Comparison of ENCODE assay signal across 7 mouse cellular contexts in the genomic region with DNA sequence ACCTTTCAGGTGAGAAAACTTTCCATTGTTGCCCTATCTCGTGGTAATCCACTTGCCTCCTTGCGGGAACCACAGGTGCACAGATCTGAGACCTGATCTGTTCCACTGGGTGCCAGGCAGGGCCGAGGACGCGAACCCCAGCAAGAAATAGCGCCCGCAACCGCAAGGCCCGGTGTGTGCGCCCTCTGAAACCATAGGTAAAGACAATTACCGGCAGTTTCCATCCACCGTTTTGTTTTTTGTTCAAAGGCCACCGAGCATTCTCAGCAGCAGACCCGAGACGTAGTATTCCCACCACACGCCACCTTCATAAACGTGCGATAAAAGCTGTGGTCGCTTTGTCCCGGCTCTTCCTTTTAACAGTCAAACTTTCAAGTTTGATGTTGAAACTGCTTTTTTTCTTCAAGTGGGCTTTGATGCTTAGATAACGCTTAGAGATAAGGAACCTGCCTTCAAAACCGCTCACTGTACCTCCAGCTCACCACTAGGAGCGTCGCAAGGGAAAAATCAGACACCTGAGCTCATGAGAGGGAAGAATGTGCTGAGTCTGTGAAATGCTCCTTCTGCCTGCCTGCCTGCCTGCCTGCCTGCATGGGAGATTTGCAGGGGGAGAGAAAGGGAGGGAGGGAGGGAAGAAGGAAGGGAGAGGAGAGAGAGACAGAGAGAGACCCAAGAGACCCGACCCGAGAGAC. TPM values are rescaled to one million over a fixed set of nuclear protein-coding genes. Genes with fewer than 3 reads are reported as not detected.
A peak's percentile ranks its signal among the peaks of the same experiment; 100 is the strongest.
DNase-seq lines count a peak whose midpoint lies in the region; ATAC-seq and TF ChIP-seq lines count a peak whose summit lies in the region.

No protein-coding gene starts in this region.

- intact Hi-C loops in left cerebral cortex, postnatal 14 days (cut with DNase I), result no loop called here

- 0 out of 4 replicates have a peak, but pooled peaks cover 0 to 2% of the 10 kb centered on the region in 2 experiments for H3K4me1 ChIP-seq in liver, embryonic 14.5 days (replicated peaks; ENCODE audit: control insufficient read depth in 2 of 2, insufficient read depth in 2 of 2, low read length in 1 of 2)
- peaks cover 41% of the 10 kb centered on the region for H3K4me1 ChIP-seq in embryonic facial prominence, embryonic 10.5 days
- H3K4me1 ChIP-seq in limb, embryonic 13.5 days, result peaks cover 17% of the 10 kb centered on the region; the same call in 1 of the 2 replicates
- H3K4me1 ChIP-seq in stomach, embryonic 14.5 days (ENCODE audit: control insufficient read depth, insufficient read depth, low read length), result no peaks in the 10 kb centered on the region

- no peak overlapping the region for H3K4me3 ChIP-seq in liver, embryonic 14.5 days (ENCODE audit: insufficient read depth in 1 of 2, low read depth in 2 of 2, low read length in 2 of 2)
- H3K4me3 ChIP-seq in embryonic facial prominence, embryonic 10.5 days, result peak overlapping the region; percentile 16; the same call in 1 of the 2 replicates
- H3K4me3 ChIP-seq in limb, embryonic 13.5 days, result no peak overlapping the region
- H3K4me3 ChIP-seq in stomach, embryonic 14.5 days (ENCODE audit: low read depth, low read length), result no peak overlapping the region

- no peak overlapping the region for H3K27ac ChIP-seq in liver, embryonic 14.5 days
- no peak overlapping the region for H3K27ac ChIP-seq in embryonic facial prominence, embryonic 10.5 days (replicated peaks)
- no peak overlapping the region for H3K27ac ChIP-seq in limb, embryonic 13.5 days
- H3K27ac ChIP-seq in stomach, embryonic 14.5 days (ENCODE audit: low read length), result no peak overlapping the region

- DNase-seq in liver, embryonic 14.5 days (ENCODE audit: low read depth in 3 of 3, low spot score in 3 of 3), result no peak
- DNase-seq in liver, result no peak
- peak; percentile 45 for DNase-seq in embryonic facial prominence, embryonic 10.5 days (ENCODE audit: low spot score)
- no peak for DNase-seq in left cerebral cortex, postnatal 14 days (ENCODE audit: low spot score in 2 of 2)
- DNase-seq in cerebellum, postnatal 10 days, result no peak

- peaks cover 2% of the 10 kb centered on the region; the same call in 1 of the 2 replicates for H3K27me3 ChIP-seq in liver, embryonic 14.5 days (ENCODE audit: control insufficient read depth, insufficient read depth, low read length)
- H3K27me3 ChIP-seq in embryonic facial prominence, embryonic 10.5 days (replicated peaks; ENCODE audit: low read depth, poor library complexity, severe bottlenecking), result peaks cover 26% of the 10 kb centered on the region
- H3K27me3 ChIP-seq in limb, embryonic 13.5 days, result peaks cover 23% of the 10 kb centered on the region
- no peaks in the 10 kb centered on the region for H3K27me3 ChIP-seq in stomach, embryonic 14.5 days (ENCODE audit: control insufficient read depth, insufficient read depth, low read length)

- WGBS in liver, embryonic 14.5 days (ENCODE audit: insufficient replicate concordance), result 11% methylated on average over 26 of the region's 26 CpGs
- WGBS in embryonic facial prominence, embryonic 10.5 days, result 13% methylated on average over 26 of the region's 26 CpGs
- WGBS in limb, embryonic 13.5 days, result 16% methylated on average over 26 of the region's 26 CpGs
- WGBS in stomach, embryonic 14.5 days, result 13% methylated on average over 26 of the region's 26 CpGs

- TF ChIP-seq CTCF in liver, embryonic 14.5 days (IDR thresholded peaks at IDR 0.05; ENCODE audit: low read depth), result 0 out of 2 replicates have a peak, but pooled peaks have one; percentile 7

- ATAC-seq in liver, embryonic 14.5 days (ENCODE audit: insufficient read depth), result no peak
- no peak for ATAC-seq in limb, embryonic 13.5 days (ENCODE audit: low FRiP score, low read depth)
- 0 out of 2 replicates have a peak, but pooled peaks have one; percentile 42 for ATAC-seq in stomach, embryonic 14.5 days (ENCODE audit: insufficient number of reproducible peaks, insufficient read depth, low FRiP score, low read depth)

- no peaks in the 10 kb centered on the region for H3K9me3 ChIP-seq in liver, embryonic 14.5 days (ENCODE audit: control insufficient read depth, low read length)
- H3K9me3 ChIP-seq in embryonic facial prominence, embryonic 10.5 days, result no peaks in the 10 kb centered on the region
- no peaks in the 10 kb centered on the region for H3K9me3 ChIP-seq in limb, embryonic 13.5 days
- no peaks in the 10 kb centered on the region for H3K9me3 ChIP-seq in stomach, embryonic 14.5 days (ENCODE audit: control insufficient read depth, low read depth, low read length)

- no peak overlapping the region for H3K9ac ChIP-seq in liver, embryonic 14.5 days (replicated peaks)
- no peak overlapping the region for H3K9ac ChIP-seq in limb, embryonic 13.5 days
- no peak overlapping the region; the same call in 1 of the 2 replicates for H3K9ac ChIP-seq in stomach, embryonic 14.5 days (replicated peaks; ENCODE audit: low read depth, low read length)

- H3K4me2 ChIP-seq in liver, embryonic 14.5 days (ENCODE audit: low read depth), result no peak overlapping the region; the same call in 1 of the 2 replicates
- peak overlapping the region; percentile 39 for H3K4me2 ChIP-seq in limb, embryonic 13.5 days (replicated peaks)
- H3K4me2 ChIP-seq in stomach, embryonic 14.5 days (replicated peaks; ENCODE audit: low read depth, low read length), result no peak overlapping the region

- H3K36me3 ChIP-seq in liver, embryonic 14.5 days (replicated peaks; ENCODE audit: control insufficient read depth, insufficient read depth, low read depth), result no peaks in the 10 kb centered on the region
- no peaks in the 10 kb centered on the region for H3K36me3 ChIP-seq in embryonic facial prominence, embryonic 10.5 days (replicated peaks)
- H3K36me3 ChIP-seq in limb, embryonic 13.5 days, result no peaks in the 10 kb centered on the region
- no peaks in the 10 kb centered on the region for H3K36me3 ChIP-seq in stomach, embryonic 14.5 days (ENCODE audit: control insufficient read depth, insufficient read depth, low read length)

- no peak for TF ChIP-seq EP300 in liver, embryonic 14.5 days (IDR thresholded peaks at IDR 0.05; ENCODE audit: low read depth)

RNA-seq across cellular contexts. Expression of gene Tcf7, which starts 31.4 kb away (rescaled TPM):
- 1.3 and 1.6 TPM in 2 replicates for polyA plus RNA-seq in liver, embryonic 14.5 days (2012; rRNA removed)
- 1.8 and 2.0 TPM in 2 replicates for polyA plus RNA-seq in liver, embryonic 14.5 days (2014; fragmentation: Nextera tagmentation; extraction: Ambion mirVana)
- 11.3 and 13.0 TPM in 2 replicates for polyA plus RNA-seq in embryonic facial prominence, embryonic 10.5 days (2016; fragmentation: Nextera tagmentation; extraction: Ambion mirVana)
- 8.0 and 8.5 TPM in 2 replicates for polyA plus RNA-seq in limb, embryonic 13.5 days (2015; fragmentation: Nextera tagmentation; extraction: Ambion mirVana)
- 4.4 and 5.3 TPM in 2 replicates for polyA plus RNA-seq in stomach, embryonic 14.5 days (2014; fragmentation: Nextera tagmentation; extraction: Ambion mirVana)
- 1 to 10 TPM; 5.3 to 7.1 TPM for total RNA-seq in left cerebral cortex, postnatal 14 days (2021)

RNA-seq across cellular contexts. Expression of gene Vdac1, which starts 46.4 kb away (rescaled TPM):
- polyA plus RNA-seq in liver, embryonic 14.5 days (2012; rRNA removed), result 47.0 and 58.9 TPM in 2 replicates
- polyA plus RNA-seq in liver, embryonic 14.5 days (2014; fragmentation: Nextera tagmentation; extraction: Ambion mirVana), result 102 and 106 TPM in 2 replicates
- 204 and 209 TPM in 2 replicates for polyA plus RNA-seq in embryonic facial prominence, embryonic 10.5 days (2016; fragmentation: Nextera tagmentation; extraction: Ambion mirVana)
- 240 and 244 TPM in 2 replicates for polyA plus RNA-seq in limb, embryonic 13.5 days (2015; fragmentation: Nextera tagmentation; extraction: Ambion mirVana)
- 202 and 210 TPM in 2 replicates for polyA plus RNA-seq in stomach, embryonic 14.5 days (2014; fragmentation: Nextera tagmentation; extraction: Ambion mirVana)
- total RNA-seq in left cerebral cortex, postnatal 14 days (2021), result 100 to 1,000 TPM; 606 to 617 TPM
